Mouse (Mus musculus) stomach, embryonic 16.5 days (tissue): ENCODE results near the gene Igf1. TPM values are rescaled to one million over a fixed set of nuclear protein-coding genes. Genes with fewer than 3 reads are reported as not detected.
A peak's percentile ranks its signal among the peaks of the same experiment; 100 is the strongest.

Experiments used
- ATAC-seq: fragments of 200-750 bp; cut with Nextera tagmentation; 2 replicates; pipeline ENCODE4 v1.8.0; 2017; ENCODE audit warnings: moderate number of reproducible peaks, moderate TSS enrichment; ENCODE audit not compliant: insufficient read depth, low FRiP score
- H3K27ac ChIP-seq: fragments of 300-500 bp; sonication (generic); 2 replicates; pipeline ENCODE4 v1.5.1; 2014; ENCODE audit warnings: low read length
- H3K27me3 ChIP-seq: fragments of 300-500 bp; sonication (generic); 2 replicates; pipeline ENCODE4 v1.6.1; 2014; ENCODE audit warnings: low read length, control low read depth, mixed read lengths; ENCODE audit not compliant: control insufficient read depth, insufficient read depth
- H3K36me3 ChIP-seq: fragments of 300-500 bp; sonication (generic); 2 replicates; pipeline ENCODE4 v1.6.1; 2014; ENCODE audit warnings: low read length; ENCODE audit not compliant: control insufficient read depth, insufficient read depth
- H3K4me1 ChIP-seq: fragments of 300-500 bp; sonication (generic); 2 replicates; pipeline ENCODE4 v1.6.1; 2014; ENCODE audit warnings: low read length, control low read depth, mixed read lengths; ENCODE audit not compliant: control insufficient read depth, insufficient read depth
- H3K4me2 ChIP-seq: fragments of 300-500 bp; sonication (generic); 2 replicates; pipeline ENCODE4 v1.6.1; 2014; ENCODE audit warnings: low read depth, low read length, mixed read lengths
- H3K4me3 ChIP-seq: fragments of 300-500 bp; sonication (generic); replicated peaks from 2 replicates; pipeline ENCODE4 v1.5.1; 2014; ENCODE audit warnings: mild to moderate bottlenecking, low read length
- H3K9ac ChIP-seq: fragments of 300-500 bp; sonication (generic); 2 replicates; pipeline ENCODE4 v1.6.1; 2014; ENCODE audit warnings: low read length
- H3K9me3 ChIP-seq: fragments of 300-500 bp; sonication (generic); replicated peaks from 2 replicates; pipeline ENCODE4 v1.6.1; 2016; ENCODE audit warnings: low read length, control low read depth; ENCODE audit not compliant: control insufficient read depth
- WGBS: fragments of 180-500 bp; shearing (Covaris S2); extraction: QIAGEN DNeasy Blood & Tissue Kit; methylation state at CpG from one replicate; pipeline ENCODE4 v1.1.7; 2014; 5-methylcytosine and 5-hydroxymethylcytosine counted together
- polyA plus RNA-seq: library from polyadenylated mRNA; unstranded; fragments of >200 nt; fragmentation: Nextera tagmentation; extraction: Ambion mirVana; gene quantifications from 2 replicates; pipeline ENCODE4 v1.2.1, GENCODE M21; 2015

Igf1 gene
- polyA plus RNA-seq, 1 experiment from 2014 or later, result 145 TPM

DNA sequence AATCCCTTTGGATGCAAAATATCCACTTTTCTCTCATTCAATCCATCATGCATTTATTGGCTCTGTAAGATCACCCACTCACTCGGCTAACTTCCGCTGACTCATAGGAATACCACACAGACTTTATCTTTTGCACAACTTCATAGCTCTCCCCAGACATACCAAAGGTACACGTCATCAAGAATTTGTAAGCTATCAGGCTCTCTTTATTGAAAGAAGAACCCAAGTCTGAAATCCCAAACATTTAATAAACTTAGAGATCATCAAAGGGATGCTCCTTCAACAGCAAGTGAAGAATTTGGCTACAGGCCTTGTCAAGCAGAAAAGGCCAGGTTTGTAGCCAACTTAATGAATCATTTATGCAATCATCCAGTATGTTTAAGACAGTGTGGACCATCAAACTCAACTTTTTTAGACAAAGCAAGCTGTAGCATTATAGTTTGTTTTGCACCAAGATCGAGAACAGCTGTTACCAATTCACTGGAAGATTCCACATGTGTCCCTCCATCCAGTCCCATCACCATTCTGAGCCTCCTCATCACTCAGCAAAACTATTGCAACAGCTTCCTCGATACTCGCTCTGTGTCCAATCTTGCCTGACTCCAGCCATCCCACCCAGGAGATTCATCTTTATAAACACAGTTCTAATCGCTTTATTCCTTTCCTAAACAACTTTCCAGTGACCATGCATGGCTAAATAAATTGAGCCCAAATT, 22.2 kb downstream of the Igf1 start:
- Histone ChIP-seq H3K9ac (no peak overlapping the region), H3K9me3 (no peaks in the 10 kb centered on the region), H3K4me1 (no peaks in the 10 kb centered on the region), H3K27ac (0 out of 2 replicates have a peak overlapping the region, but pooled peaks have one; percentile 48), H3K36me3 (no peaks in the 10 kb centered on the region), H3K4me3 (no peak overlapping the region), H3K4me2 (no peak overlapping the region), H3K27me3 (no peaks in the 10 kb centered on the region)
- 58% methylated on average over 7 of the region's 7 CpGs for WGBS
- peak; percentile 72 for ATAC-seq

DNA sequence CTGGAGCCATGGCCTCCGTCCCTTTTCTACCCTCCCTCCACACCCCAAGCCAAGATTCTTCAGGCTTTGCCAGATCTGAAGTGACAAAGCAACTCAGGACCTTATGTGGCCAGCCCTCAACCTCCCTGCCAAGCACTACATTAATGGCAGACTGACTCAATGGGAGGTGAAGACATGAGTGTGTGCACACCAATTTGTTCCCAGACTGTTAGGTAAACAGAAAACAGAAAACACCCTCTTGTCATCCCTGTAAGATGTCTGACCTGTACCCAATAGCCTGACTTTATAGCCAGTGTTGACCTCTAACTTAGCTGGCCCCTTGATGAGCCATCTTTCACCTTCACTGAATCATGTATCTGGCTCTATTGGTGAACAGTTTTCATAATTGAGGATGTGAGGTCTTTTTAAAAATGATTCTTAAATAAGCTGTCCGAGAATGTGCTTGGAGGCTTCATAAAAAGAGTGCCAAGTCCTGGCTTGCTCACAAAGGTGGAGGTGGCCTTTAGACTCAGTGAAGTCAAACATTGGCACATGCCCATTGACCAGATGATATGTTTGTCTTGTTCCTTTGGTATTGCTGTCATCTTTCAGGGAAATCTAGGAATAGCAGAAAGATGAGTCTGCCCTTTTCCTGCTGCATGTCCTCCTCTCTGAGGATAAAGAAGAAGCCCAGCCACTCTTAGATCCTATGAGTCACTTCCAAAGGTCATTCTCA, 27.4 kb downstream of the Igf1 start:
- no peaks in the 10 kb centered on the region for H3K36me3 ChIP-seq
- no peak overlapping the region for H3K27ac ChIP-seq
- ATAC-seq, result no peak
- no peak overlapping the region for H3K9ac ChIP-seq
- H3K27me3 ChIP-seq, result no peaks in the 10 kb centered on the region
- H3K9me3 ChIP-seq, result no peaks in the 10 kb centered on the region
- 85% methylated on average over 2 of the region's 2 CpGs for WGBS
- no peaks in the 10 kb centered on the region for H3K4me1 ChIP-seq
- H3K4me2 ChIP-seq, result no peak overlapping the region
- no peak overlapping the region for H3K4me3 ChIP-seq

DNA sequence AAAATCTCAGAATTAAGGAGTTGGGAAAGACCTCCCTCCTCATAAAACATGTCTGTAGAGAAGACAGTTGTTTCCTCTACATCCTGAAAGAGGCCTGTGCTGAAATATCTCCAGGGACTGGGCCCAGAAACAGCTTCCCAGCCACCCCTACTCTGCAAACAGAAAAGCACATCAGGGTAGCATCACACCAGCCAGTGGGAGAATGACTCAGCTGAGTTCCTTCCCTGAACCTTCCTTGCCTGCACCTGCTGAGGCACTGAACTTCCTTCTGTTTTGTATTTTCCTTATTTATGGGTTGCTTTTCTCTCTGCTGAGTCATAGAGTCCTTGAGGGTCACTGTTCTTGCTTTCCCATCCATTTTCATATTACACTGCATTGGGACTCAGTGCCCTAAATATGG, 31.8 kb downstream of the Igf1 start:
- Histone ChIP-seq H3K36me3 (no peaks in the 10 kb centered on the region; the same call in 1 of the 2 replicates), H3K9ac (no peak overlapping the region), H3K4me1 (no peaks in the 10 kb centered on the region), H3K9me3 (0 out of 2 replicates have a peak, but pooled peaks cover 3% of the 10 kb centered on the region), H3K27me3 (no peaks in the 10 kb centered on the region), H3K4me2 (no peak overlapping the region), H3K4me3 (no peak overlapping the region), H3K27ac (no peak overlapping the region)
- no peak for ATAC-seq

DNA sequence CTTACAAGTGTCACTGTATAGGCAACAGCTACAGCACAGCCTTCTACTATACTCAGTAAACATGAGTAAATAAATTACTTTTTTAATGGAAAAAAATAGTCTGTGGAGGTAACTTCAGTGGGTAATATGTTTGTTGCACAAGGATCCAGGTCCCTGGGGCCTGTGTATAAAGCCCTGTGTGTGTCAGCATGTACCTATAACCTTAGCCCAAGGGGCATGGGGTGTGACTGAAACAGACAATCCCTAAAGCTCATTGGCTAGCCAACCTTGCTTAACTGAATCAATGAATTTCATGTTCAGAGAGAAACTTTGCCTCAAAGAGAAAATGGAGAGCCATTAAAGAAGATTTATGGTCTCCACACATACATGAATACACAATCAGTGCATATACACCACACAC, 34.2 kb downstream of the Igf1 start:
- 0 out of 2 replicates have a peak, but pooled peaks cover 3% of the 10 kb centered on the region for H3K9me3 ChIP-seq
- ATAC-seq, result no peak
- H3K4me2 ChIP-seq, result no peak overlapping the region
- no peaks in the 10 kb centered on the region for H3K4me1 ChIP-seq
- no peaks in the 10 kb centered on the region; the same call in 1 of the 2 replicates for H3K36me3 ChIP-seq
- H3K27ac ChIP-seq, result no peak overlapping the region
- no peak overlapping the region for H3K4me3 ChIP-seq
- no peak overlapping the region for H3K9ac ChIP-seq
- H3K27me3 ChIP-seq, result no peaks in the 10 kb centered on the region

DNA sequence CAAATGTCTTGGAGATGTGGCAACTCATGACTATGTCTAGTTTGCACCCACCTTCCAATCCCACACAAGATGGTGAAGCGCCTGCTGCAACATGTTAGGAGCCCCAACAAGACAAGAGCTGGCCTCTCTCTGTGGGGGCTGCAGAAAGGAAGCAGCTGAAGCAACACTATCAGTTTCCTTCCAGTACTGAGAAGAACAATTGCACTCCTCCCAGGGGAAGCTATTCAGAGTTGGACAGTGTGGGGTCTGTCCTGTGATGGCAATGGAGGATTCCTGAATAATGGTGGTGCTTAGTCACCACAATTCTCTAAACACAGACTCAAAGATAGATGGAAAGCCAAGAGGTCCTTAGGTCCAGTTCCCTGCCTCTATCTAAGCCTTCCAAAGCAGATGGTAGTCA, 35.2 kb downstream of the Igf1 start:
- ATAC-seq, result 0 out of 2 replicates have a peak, but pooled peaks have one; percentile 37
- Histone ChIP-seq H3K4me1 (no peaks in the 10 kb centered on the region), H3K27ac (no peak overlapping the region), H3K9ac (no peak overlapping the region), H3K27me3 (no peaks in the 10 kb centered on the region), H3K36me3 (no peaks in the 10 kb centered on the region; the same call in 1 of the 2 replicates), H3K4me2 (no peak overlapping the region), H3K4me3 (no peak overlapping the region), H3K9me3 (0 out of 2 replicates have a peak, but pooled peaks cover 3% of the 10 kb centered on the region)
- 89% methylated on average over 1 of the region's 1 CpGs for WGBS

DNA sequence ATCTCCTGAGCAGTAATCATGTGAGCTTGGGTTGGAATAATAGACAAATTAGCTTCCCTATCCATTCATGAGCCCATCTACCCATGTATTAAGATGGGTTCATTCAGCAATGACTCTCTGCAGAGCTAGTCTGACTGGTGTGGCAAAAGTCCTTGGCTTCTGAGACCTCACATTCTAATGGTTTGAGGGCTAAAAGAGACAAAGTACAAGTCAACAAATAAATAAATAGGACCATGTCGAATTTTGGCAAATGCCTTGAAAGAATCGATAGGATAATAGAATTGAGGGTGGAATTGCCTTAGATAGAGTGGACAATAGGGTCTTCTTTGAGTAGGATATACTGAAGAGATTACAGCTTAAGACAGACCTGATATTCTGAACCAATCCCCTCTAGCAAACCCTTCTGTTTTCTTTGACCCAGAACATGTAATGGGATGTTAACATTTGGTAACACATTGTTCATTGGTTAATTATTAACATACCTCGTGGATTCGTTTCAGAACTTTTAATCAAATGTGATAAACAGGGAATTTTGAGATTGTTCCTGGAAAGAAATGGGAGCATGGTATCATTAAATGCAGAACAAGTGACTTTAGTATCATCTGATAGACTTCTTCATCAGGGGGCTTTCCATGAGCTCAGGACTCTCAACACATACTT, 36.5 kb downstream of the Igf1 start:
- Histone ChIP-seq H3K4me1 (no peaks in the 10 kb centered on the region), H3K9me3 (0 out of 2 replicates have a peak, but pooled peaks cover 3% of the 10 kb centered on the region), H3K27ac (no peak overlapping the region), H3K4me3 (no peak overlapping the region), H3K27me3 (no peaks in the 10 kb centered on the region), H3K9ac (no peak overlapping the region), H3K4me2 (no peak overlapping the region), H3K36me3 (no peaks in the 10 kb centered on the region; the same call in 1 of the 2 replicates)
- 75% methylated on average over 4 of the region's 4 CpGs for WGBS
- no peak for ATAC-seq

DNA sequence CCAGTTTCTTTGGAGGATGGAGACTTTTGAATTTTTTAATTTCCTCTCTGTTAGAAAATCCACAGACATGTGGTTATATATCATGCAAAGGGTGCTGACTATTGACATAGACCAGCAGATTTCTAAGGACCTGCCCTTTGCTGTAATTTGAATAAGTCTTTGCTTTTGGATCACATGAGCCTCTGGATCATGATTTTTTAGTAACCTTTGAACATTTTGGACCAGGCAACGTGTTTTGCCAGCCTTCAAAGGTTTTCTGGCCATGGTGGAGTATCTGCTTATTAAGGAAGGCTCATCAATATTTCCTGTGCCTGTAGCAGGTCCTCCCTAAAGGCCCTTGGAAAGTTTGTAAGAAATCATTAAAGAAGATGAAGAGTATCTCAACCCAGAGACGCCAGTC, 37.3 kb downstream of the Igf1 start:
- no peak for ATAC-seq
- 66% methylated on average over 2 of the region's 2 CpGs for whole genome bisulfite sequencing
- no peak overlapping the region for H3K4me2 ChIP-seq
- H3K9me3 ChIP-seq, result 0 out of 2 replicates have a peak, but pooled peaks cover 3% of the 10 kb centered on the region
- H3K36me3 ChIP-seq, result no peaks in the 10 kb centered on the region; the same call in 1 of the 2 replicates
- H3K4me3 ChIP-seq, result no peak overlapping the region
- no peak overlapping the region for H3K9ac ChIP-seq
- H3K4me1 ChIP-seq, result no peaks in the 10 kb centered on the region
- H3K27ac ChIP-seq, result no peak overlapping the region
- no peaks in the 10 kb centered on the region for H3K27me3 ChIP-seq

- no peaks in the 10 kb centered on the region for H3K36me3 ChIP-seq
- no peak overlapping the region for H3K4me3 ChIP-seq
- no peaks in the 10 kb centered on the region for H3K9me3 ChIP-seq
- H3K4me1 ChIP-seq, result no peaks in the 10 kb centered on the region
- no peak overlapping the region for H3K9ac ChIP-seq
- H3K4me2 ChIP-seq, result no peak overlapping the region
- no peaks in the 10 kb centered on the region for H3K27me3 ChIP-seq
- no peak overlapping the region for H3K27ac ChIP-seq
- WGBS, result 90% methylated on average over 4 of the region's 4 CpGs
- no peak for ATAC-seq
These were observed 39.3 kb downstream of the Igf1 start for GRCm38 (mm10) chr10:87897331-87897730.

GRCm38 (mm10) chr10:87898826-87899225, 40.8 kb downstream of the Igf1 start:
- Histone ChIP-seq H3K4me3 (no peak overlapping the region), H3K9me3 (no peaks in the 10 kb centered on the region), H3K36me3 (no peaks in the 10 kb centered on the region), H3K27ac (no peak overlapping the region), H3K27me3 (no peaks in the 10 kb centered on the region), H3K4me1 (no peaks in the 10 kb centered on the region), H3K9ac (no peak overlapping the region), H3K4me2 (no peak overlapping the region)
- no peak for ATAC-seq
- WGBS, result 86% methylated on average over 3 of the region's 3 CpGs
